Mouse (Mus musculus): Measurements from ENCODE around the gene Nmnat2.

Nmnat2 gene

DNA sequence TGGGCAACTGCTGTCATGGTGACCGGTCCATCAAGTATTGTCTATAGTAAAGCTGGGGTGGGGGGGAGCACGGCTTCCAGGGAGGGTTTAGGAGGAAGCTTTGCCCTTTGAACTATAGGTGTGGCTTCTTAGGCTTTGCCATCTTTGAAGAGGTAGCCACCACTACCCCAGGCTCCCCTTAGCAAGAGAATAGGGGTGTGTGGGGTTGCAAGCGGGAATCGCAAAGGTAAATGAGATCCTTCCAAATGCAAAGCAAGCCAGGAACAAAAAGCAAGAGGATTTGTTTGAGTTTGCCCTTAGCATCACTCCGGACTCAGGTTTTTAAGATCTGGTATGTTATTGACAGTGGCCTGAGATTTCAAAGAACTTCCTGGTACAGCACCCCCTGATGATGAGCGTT lies 140.5 kb downstream of the Nmnat2 start:
- DNase-seq = no peak

- no peak for DNase-seq
These were observed 141.3 kb downstream of the Nmnat2 start for GRCm38 (mm10) chr1:153095826-153096727.

GRCm38 (mm10) chr1:153097017-153097675 lies 142.4 kb downstream of the Nmnat2 start:
- no peak for DNase-seq

DNA sequence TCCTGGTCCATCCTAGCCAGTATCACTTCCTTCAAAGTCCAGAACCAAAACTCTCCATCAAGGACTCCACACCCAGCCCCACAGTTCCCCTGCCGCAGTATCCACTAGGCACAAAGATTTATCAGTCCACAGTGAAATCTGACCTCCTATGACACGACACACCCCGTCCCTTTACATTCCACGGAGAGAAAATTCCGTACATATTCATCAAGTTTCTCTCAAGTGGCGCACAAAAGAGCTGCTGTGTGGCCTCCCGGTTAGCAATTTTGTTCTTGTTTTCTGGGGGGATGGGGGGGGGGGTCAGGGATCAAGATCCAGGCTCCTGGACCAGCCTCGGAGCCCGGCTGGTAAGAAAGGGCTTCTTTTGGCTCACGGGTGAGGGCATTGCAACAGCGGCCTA lies 143.8 kb downstream of the Nmnat2 start:
- DNase-seq = no peak

GRCm38 (mm10) chr1:153100912-153101311 lies 146.1 kb downstream of the Nmnat2 start:
- no peak for DNase-seq

GRCm38 (mm10) chr1:153101327-153101880 lies 146.6 kb downstream of the Nmnat2 start:
- DNase-seq = peak; percentile 29

DNA sequence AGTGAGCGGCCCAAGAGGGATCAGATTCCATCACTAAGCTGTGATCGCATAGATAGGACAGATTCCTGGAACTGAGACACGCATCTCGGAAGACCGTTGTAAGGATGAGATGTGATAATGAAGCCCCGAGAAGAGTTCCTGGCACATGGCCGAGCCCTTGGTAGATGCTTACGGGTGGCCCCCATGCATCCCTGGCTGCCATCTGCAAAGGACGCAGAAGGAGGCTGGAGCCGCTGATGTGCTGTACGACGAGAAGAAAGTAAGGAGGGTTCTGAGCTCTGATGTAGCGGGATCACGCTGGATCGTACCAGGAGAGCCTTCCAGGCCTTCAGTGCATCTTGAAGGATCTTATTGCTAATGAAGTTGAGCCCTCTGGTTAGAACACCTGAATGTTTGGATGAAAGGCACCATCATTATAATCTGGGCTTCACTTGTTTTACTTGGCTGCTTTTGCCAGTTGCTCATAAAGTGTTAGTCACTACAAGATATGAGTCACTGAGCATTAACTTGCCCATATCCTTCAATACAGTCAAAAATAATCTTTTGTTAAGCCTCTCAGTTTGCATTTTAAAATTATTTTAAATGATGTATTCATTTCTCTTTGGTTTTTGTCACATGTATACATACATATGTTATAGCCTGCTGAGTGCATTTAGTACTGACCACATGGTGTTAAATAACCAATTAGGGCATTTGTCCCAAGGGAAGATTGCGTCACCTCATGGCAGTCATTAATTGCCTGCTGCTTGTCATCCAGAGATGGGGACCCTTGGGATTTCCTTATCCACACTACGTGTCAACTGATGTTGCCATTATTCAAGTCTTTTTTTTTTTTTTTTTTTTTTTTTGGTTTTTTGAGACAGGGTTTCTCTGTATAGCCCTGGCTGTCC lies 147.7 kb downstream of the Nmnat2 start:
- no peak for DNase-seq

- no peak for DNase-seq
These were observed 148.4 kb downstream of the Nmnat2 start for GRCm38 (mm10) chr1:153103186-153103554.

DNA sequence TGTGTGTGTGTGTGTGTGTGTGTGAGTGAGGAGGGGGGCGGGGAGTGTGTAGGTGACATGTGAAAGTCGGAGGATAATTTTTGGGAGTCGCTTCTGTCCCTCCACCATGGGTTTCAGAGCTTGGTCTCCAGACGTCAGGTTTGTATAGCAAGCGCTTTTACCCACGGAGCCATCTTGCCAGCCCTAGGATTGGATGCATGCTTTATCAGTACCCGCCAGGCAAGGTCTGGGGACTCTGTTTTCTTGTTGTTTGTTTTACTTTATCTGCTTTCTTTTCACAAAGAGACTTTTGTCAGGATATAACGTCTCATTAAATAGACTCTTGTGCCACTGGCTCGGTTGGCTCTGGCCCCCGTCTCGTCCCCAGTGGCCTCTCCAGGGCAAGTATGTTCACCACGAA lies 150.0 kb downstream of the Nmnat2 start:
- no peak for DNase-seq

DNA sequence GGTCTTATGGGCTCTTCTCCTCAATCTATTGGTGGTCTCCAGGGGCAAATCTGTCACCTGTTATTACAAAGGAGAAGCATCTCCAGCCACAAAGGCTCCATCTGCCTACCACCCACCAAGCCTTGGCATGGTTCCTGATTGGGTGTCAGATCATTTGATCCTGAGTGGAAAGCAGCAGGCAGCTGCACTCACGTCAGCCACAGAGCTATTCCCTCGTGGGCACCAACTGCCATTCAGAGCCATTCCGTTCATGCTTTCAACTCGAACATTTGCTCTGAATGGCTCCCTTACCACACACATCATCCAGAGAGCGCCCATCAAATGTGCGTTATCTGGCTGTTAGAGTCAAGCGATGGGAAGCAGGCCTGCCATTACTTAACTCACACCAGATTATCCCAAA lies 153.1 kb downstream of the Nmnat2 start:
- peak; percentile 28 for DNase-seq

- no peak for DNase-seq
These were observed 154.6 kb downstream of the Nmnat2 start for GRCm38 (mm10) chr1:153109346-153109745.

DNA sequence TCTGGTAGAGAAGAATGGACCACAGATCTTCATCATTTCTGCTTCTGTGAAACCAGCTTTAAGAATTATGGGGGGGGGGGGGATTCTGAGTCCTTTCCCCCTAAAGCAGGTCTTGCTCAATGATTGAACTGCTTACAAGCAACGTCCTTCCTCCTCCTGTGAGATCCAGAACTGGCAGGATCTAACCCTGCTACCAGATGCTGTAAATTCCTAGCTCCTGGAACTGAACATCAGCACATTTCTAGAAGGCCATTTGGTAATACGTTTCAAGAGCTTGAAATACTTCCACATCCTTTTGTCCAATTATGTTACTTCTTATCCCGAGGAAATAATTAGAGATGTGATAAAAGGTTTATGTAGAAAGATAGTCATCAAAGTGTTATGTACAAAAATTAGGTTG lies 155.0 kb downstream of the Nmnat2 start:
- DNase-seq = no peak

DNA sequence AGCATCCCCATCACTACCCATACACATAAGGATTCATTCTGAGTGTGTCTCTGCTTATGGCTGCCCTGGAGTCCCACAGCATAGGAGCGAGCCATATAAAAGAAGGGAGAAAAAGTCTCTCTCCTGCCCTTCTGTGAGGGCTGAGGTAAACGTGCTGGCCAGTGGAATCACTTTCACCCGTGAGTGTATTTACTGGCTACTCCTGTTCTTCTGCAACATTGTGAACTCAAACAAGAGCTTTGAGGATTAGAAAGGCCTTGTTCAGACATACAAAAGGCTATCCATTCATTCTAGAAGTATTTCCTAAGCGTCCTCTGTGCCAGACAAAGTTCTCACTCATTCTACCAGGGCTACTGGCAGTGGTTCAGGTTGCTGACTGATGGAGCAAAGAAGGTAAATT lies 156.8 kb downstream of the Nmnat2 start:
- DNase-seq = no peak

DNA sequence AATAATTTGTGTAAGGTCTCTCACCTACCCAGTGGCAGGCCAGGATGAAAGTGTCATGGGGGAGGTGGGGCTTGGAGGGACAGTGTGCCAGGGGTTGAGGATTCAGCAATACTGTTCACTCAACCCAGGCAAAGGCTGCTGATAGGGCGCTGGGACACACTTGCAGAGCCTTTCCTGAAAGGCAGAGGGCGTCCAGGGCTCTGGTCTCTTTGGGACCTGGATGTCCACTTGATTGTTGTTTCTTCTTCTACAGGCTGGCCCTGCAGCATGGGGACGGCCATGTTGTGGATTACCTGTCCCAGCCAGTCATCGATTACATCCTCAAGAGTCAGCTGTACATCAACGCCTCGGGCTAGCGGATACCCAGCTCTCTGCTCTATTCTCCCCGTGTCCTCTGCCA lies 160.5 kb downstream of the Nmnat2 start:
- no peak for DNase-seq

DNA sequence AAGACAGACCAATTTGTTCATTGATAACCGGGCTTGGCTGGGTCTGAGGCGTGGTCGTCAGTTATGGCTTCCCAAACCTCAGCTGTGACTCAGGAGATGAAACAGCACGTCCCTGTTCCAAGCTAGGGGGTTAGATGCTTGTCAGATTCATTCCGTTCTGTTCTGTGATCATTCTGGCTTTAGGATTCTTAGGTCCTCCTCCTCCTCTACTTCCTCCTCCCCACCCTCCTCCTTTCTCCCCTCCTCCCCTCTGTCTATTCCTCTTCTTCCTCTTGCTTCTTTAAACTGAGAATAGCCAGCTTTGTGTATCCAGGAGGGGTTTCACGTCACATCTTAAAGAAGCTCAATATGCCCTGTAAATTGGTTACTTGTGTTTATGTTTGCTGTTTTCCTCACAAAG lies 165.8 kb downstream of the Nmnat2 start:
- no peak for DNase-seq

DNA sequence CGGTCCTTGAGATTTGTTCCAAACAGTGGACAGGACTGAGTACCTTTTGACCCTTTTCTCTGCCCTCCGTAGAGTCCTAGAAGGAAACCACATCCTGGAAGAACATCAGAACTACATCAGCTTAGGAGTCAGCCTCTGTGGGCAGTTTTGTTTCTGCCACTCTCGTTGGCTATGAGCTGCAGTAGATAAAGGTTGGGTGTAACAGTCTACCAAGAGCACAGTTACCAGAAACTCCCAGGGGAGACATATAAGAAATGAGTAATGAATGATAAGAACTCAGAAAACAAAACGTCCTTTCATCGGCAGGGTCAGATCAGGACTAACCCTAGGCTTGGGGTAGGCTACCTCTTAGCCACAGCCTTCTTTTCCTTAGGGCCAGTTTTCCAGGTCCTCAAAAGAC lies 166.5 kb downstream of the Nmnat2 start:
- DNase-seq = no peak

- no peak for DNase-seq
These were observed 168.0 kb downstream of the Nmnat2 start for GRCm38 (mm10) chr1:153122764-153123163.

- DNase-seq = no peak
These were observed 169.7 kb downstream of the Nmnat2 start for GRCm38 (mm10) chr1:153124502-153124901.

DNA sequence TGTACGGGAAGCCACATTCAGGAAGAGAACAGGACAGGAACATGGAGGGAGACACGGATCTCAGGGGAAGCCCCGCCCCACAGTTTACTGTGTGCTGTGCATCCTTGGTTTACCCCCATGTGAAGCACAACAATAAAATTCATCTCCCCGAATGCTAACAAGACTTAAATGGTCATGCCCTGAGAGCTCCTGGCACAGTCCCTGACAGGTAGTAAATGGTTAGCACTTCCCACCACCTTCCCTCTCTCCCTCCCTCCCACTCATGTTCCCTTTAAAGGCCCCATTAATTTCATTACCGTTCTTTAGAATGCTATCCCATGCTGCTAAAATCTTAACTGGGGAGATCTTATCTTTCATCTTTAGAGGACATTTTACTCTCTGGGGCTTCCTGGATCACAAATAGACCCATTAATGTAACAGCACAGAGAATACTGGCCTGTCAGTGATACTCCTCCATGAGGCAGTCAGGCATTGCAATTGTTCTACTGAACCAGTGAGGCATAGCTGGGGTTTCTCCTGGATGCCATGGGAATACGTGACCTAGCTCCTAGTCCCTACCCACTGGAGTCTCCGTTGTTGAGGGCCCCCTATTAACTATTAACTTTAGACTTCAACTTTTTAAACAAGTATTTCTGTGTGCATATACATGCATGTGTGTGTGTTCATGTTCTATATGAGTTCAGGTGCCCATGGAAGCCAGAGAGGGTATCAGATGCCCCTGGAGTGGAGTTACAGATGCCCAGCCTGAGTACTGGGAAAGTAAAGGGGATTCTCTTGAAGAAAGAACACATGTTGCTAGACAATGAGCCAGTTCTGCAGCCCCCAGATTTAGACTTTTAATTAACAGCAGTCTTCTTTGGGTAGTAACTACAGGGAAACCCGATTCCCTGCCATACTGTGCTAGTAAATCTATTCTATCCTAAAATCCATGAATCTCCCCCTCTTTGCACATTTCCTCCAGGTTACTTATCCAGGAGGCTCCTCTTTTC lies 170.8 kb downstream of the Nmnat2 start:
- no peak for DNase-seq

GRCm38 (mm10) chr1:153126491-153127381 lies 171.9 kb downstream of the Nmnat2 start:
- DNase-seq = no peak

- DNase-seq = no peak
These were observed 172.8 kb downstream of the Nmnat2 start for GRCm38 (mm10) chr1:153127622-153128021.
